Mouse (Mus musculus): ENCODE data around the gene Dennd2a.

Dennd2a gene

DNA sequence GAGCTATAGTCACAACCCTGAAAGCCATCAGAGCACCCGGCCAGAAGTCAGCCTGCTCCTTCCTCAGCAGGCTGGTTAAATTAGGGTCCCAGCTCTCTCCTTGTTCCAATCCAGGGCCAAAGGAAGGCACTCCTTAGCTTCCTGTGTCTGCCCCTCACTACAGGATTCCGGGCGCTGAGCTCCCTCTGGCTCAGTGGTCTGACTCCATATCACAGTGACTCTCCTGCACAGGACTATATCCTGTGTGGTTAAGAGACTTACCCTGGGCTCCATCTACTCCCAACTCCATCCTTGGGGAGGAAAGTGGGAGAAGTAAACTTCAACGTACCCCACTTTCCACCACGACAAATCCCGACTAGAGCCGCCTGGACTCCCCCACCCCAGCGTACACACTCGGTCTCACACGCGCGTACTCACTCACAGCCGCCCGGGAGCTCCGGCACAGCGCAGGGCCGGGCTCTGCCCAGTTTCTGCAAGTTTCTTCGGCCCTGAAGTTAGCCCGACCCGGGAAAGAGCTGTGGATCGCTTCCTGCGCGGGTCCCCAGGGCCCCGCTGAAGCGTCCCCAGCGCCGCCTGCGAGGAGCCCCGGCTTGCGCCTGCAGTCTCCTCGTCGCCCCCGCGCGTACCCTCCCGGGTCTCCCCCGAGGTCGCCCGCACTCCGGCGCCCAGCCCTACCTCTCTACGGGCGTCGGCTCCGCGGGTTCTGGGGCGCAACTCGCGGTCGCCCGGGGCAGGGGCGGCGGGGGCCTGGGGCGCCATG is 587 bp downstream of the Dennd2a start:
- DNase-seq (ENCODE audit: inconsistent age in 2 of 2, low spot score in 1 of 2) = peak; percentile 50 to 81

DNA sequence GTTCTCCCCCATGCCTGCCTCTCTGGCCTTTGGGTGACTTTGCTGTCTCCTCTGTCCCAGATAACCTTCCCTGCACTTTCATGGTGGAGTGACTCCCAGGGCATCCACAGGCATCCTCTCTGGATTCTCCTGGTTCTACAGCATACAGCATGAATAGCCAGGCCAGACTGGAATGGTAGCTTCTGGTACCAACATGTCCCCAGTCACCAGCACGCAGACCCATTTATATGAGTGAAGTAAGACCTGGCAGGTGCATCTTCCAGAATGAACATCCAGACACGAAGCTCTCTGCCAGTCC is 2.1 kb downstream of the Dennd2a start:
- DNase-seq (ENCODE audit: inconsistent age in 2 of 2, low spot score in 1 of 2) = no peak

DNA sequence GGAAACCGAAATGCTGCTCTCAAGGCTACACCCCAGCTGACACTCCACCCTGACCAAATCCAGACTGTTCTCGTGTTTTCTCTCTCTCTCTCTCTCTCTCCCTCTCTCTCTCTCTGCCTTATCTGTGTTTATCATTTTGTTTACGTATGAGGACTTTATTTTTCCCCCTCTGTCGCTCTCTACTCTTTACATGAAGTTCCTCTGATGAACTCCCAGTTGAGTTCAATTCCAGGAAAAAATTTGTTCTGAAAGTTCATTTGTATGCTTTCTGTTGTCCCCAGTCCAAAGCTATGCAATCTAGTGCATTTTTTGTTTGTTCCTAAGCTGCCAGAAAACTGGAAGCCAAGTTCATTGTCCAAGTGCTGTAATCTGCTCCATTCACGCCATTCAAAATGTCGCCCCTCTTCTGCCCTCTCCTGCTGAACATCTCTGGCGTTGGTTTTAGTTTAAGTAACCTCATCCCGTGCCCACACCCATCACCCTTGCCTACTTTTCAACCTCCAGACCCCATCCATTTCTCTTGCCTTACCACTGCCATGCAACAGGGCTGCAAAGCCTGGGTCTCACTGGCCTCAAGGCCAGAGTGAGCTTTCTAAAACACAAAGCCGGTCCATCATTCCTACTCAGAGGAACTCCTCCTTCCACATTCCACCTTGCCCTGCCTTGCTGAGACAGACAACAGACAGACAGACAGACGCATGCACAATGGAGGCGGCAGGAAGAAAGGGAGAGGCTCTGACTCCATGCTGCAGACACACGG is 2.6 kb downstream of the Dennd2a start:
- no peak for DNase-seq (ENCODE audit: inconsistent age in 2 of 2, low spot score in 1 of 2)

DNA sequence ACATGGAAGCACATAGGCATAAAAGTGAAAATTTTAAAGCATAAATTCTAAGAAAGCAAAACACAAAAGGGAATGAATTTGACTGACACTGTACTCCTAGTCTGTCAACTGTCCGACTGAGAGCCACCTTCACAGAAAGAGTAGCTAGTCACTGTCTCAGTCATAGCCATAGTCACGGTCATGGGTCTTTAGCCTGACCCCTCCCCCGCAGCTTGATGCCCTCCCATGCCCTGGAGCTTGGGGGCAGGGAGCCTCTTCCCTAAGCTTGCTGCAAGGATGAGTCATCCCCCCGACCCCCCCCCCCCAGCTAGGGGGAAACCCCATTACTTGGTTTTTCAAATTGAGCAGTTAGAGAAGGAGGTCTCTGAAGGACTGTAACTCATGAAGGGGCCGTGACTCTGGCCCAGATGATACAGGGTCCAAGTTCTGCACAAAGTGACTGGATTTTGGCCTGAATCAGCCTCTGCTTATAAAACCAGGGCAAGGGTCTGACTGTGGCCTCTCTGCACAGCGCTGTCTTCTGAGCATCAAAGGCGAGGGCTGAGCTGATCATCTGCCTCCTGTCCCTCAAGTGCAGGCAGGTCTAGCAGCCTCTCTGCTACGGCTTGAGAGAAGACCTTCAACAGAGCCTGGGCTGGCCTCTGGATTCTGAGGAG is 5.6 kb downstream of the Dennd2a start:
- peak; percentile 47 to 63 for DNase-seq (ENCODE audit: inconsistent age in 2 of 2, low spot score in 1 of 2)

DNA sequence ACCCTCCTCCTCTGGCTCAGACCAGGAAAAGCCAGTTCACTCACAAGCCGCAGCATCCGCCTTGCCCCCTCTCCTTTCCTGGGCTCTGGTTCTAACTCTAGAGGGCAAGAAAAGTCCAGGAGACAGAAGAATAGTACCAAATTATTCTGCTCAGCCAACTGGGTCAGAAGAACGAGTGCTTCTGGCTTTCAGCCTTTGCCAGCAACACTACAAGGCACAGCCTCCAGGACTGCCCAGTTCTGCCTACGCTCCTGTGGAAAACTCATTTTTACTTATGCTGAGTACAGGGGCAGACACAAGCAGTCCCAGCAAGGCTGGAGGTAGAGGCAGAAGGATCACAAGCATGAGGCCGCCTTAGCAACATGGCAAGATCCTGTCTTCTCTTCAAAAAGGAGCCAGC is 9.6 kb downstream of the Dennd2a start:
- no peak for DNase-seq (ENCODE audit: inconsistent age in 2 of 2, low spot score in 1 of 2)

DNA sequence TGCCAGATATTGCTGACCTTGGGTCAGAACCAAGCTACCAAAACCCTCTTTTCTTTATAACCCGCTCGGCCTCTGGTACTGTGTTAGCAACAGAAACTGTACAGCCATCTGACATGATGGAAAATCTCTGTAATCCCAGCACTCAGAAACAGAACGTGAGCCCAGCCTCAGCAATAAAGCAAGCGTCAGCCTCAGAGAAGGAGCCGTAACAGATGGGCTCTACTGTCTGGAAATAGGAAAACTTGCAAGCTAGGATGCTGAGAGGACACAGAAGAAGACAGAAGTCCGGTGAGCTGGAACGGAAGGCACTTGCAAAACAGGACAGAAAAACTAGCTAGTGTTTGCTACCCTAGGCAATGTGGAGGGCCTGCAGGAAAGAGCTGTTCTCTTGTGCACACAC is 12.2 kb downstream of the Dennd2a start:
- DNase-seq (ENCODE audit: inconsistent age in 2 of 2, low spot score in 1 of 2) = no peak

DNA sequence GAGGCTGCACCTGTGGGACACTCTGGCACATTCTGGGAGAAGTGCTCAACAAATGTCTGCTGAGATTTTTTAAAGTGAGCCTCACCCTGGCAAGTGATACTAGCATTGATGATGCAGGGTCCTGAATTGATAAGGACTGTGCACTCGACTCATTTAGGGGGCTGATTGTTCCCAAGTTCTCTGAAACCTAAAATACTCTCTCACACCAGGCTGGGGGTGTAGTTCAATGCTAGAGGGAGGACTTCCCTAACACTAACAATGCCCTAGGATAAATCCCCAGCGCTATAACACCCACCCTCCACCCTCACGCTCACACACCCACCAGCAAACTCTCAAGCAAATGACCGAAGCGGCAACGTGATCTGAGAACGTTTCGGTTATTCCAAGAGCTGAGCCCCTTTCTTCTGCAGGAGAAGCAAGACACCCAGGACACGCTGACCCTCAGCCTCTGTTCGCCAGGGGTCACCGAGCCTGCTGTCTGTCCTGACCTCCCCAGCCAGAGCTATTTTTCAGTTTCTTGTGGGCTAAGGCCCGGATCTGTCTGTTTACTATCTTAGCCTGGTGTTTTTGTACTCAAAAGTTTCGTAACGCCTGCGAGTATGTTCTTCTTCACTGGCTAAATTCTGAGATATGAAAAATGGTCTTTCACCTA is 13.8 kb downstream of the Dennd2a start:
- DNase-seq (ENCODE audit: inconsistent age in 2 of 2, low spot score in 1 of 2) = no peak

DNA sequence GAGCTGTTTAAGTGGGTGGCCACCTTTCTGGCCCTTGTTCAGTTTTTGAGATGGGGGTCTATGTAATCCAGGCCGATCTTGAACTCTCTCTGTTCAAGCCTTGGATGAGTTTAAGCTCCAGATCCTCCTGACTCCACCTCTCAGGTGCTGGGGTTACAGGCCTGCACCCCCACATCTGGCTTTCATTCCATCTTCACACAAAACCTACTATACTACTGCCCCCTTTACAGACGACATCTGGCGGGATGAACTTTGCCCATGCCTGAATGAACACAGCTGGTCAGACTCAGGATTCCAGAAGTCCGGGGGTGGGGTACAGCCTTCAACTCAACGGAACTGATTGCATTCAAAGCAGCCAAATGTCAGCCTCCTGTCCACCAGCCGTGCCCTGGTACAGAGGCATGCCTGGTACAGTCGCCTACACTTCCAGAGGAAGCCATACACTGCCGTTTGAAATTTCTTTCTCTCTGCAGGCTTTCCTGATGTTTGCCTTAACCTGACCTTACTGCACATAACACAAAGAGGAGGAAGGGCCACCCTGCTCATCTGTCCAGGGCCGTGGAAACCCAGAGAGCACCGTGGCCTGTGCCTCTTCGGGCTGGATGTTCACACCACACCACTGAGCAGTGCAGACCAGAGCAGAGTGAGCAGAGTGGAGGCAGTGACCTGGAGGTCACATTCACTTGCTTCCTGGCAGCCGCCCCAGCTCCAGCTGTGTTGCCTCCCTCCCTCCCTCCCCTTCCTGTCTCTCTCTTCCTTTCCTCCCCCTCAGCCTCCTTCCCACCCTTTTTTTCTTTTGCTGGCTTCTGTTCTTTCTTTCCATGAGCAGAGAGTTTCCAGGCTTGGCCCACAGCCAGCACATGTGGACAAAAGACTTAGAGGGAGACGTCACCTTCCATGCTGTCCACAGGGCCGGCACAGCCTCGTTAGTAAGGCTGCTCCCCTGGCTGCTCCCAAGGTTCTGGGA is 14.8 kb downstream of the Dennd2a start:
- peak; percentile 65 to 75 for DNase-seq (ENCODE audit: inconsistent age in 2 of 2, low spot score in 1 of 2)

DNA sequence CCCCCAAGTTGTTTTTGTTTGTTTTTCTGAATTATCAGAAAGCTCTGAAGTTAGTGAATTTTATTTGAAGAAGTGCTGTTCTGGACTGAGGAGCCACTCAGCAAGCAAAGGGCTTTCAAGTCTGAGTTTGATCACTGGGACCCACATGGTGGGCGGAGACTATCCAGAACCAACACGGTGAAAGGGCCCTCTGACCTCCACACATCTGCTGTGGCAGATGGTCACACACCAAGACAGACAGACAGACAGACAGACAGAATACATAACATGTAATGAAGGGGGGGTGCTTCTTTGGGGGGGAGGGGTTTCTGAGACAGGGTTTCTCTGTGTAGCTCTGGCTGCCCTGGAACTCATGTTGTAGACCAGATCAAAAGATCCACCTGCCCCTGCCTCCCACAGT is 17.1 kb downstream of the Dennd2a start:
- DNase-seq (ENCODE audit: inconsistent age in 2 of 2, low spot score in 1 of 2) = no peak

DNA sequence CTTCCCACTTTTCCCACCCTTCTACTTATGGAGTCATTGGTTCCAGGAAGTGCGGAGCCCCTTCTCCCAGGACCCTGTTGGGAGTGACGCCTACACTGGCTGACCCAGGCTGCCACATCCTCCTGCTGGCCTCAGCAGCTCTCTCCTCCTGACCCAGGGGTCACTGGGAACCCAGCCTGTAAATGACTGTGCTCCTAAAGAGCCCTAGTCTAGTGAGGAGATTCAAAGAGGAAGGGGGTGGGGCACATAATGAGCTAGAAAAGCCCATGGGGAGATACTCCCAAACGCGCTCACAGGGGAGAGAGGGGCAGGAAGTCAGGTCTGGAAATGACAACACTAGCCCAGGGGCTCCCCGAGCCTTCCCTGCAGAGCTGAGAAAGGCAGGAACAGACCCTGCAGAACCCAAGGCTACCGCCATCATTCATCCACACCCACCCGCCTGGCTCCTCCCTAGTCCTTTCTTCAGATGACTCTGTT is 17.9 kb downstream of the Dennd2a start:
- DNase-seq (ENCODE audit: inconsistent age in 2 of 2, low spot score in 1 of 2) = peak; percentile 45 to 59

DNA sequence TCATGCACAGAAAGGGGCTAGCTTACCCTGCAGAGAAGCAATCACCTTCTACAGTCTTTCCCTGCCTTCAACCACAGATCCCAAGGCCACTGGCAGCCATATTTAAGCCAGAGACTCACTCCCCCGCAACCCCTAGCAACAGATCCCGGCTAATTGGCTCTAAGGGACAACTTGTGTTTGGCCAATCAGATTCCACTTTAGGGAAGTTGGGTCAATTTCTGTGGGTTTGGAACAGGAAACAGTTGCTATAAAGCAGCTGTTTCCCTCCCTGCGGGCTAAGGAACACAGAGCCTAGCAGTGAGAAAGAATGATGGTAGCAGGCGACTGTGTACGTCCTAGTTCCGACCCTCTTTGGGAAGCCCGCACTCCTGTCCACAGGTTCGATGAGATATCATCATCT is 19.4 kb downstream of the Dennd2a start:
- no peak for DNase-seq (ENCODE audit: inconsistent age in 2 of 2, low spot score in 1 of 2)

DNA sequence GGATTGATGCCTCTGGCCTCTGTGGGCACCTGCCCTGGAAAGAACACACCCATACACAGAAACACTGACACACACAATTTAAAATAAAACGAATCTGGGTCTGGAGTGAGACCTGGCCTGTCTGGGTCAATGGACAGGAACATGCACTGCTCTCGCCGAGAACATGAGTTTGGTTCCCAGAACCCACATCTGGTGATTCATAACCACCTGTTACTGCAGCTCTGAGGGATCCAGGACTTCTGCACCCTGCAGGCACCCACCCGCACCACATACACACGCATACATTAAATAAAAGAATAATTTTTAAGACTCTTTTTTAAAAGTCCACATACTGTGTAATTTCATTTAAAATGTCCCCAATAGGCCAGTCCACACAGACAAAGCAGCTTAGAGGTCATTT is 20.4 kb downstream of the Dennd2a start:
- DNase-seq (ENCODE audit: inconsistent age in 2 of 2, low spot score in 1 of 2) = no peak

DNA sequence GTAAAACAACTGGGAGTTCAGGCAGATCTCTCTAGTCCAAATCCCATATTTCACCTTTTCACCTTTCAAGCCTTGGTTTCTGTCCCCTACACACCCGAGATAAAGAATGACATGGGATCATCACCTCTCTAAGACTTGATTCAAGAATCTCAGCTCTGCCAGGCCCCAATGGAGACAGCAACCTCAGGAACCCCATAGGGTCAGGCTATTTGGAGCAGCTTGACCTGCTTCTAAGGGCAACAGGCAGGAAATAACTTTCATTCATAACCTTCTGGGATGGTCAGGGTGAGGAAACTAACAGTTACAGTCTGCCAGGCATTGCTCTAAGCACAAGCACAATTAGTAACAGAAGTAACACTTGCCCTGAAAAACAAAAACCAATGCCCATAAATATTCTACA is 21.0 kb downstream of the Dennd2a start:
- DNase-seq (ENCODE audit: inconsistent age in 2 of 2, low spot score in 1 of 2) = no peak

DNA sequence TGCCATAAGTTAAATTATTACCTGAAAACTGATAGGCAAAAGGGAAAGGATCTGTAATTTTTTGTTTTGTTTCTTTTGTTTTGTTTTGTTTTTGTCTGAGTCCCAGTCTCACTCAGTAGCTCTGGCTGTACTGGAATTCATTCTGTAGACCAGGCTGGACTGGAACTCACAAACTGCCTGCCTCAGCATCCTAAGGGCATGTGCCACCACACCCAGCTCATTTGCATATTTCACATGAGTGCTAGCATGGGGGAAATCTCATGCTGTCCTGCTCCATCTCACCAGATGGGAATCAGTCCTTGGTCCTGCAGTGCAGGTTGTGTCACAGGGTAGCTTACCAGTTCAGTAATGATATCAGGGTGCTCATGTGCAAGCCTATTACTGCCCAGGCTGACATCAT is 22.7 kb downstream of the Dennd2a start:
- DNase-seq (ENCODE audit: inconsistent age in 2 of 2, low spot score in 1 of 2) = no peak

DNA sequence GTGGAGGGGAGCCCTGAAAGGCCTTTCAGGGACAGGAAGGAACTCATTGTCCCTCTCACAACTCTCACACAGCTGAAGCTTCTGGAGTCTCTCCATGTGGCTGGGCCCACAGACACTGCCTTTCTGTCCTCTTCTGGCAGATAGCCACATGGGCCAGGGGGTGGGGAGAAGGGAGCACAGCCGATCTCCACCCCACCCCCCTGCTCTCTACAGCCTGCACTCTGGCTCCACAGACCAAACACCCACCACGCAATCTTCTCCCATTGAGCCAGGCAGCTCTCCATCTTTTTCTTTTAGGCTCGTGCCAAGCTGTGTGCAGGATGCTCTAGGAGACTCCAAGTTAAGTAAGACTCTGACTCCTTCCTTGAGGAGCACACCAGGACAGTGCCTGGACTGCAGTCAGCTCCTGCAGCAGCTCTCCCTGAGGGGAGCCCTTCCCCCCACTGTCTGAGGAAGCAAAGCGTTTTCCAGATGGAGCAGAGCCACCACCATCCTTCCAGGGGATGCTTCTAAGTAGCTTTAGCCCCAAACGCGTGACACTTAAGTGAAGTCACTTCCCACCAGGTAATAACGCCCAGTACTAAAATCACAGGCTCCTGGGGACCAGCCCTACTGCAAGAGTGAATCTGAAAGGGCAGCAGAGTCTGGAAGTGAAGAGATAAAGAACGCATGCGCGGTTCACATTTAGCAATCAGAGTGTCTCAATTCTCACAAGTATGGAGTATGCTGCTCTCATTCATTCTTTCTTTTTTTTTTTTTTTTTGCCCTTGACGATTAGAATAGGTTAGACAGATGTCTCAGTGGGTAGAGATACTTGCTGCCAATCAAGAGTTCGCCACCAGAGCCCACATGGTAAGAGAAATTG is 28.8 kb downstream of the Dennd2a start:
- peak in 1 of 2 experiments; percentile 37 for DNase-seq (ENCODE audit: inconsistent age in 2 of 2, low spot score in 1 of 2)

DNA sequence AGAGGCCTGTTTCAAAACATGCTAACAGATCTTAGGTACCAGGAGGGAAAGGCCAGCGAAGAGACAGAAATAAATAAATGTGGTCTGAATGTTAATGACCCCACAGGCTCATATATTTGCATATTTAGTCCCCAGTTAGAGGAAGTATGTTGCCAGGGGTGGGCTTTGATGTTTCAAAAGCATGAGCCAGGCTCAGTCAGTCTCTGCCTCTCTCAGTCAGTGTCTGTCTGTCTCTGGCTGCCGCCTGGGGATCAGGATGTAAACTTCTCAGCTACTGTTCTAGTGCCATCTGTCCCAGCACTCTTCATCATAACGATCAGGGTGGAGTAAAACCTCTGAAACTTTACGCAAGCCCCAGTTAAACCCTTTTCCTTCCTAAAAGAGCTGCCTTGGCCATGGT is 29.9 kb downstream of the Dennd2a start:
- DNase-seq (ENCODE audit: inconsistent age in 2 of 2, low spot score in 1 of 2) = no peak

DNA sequence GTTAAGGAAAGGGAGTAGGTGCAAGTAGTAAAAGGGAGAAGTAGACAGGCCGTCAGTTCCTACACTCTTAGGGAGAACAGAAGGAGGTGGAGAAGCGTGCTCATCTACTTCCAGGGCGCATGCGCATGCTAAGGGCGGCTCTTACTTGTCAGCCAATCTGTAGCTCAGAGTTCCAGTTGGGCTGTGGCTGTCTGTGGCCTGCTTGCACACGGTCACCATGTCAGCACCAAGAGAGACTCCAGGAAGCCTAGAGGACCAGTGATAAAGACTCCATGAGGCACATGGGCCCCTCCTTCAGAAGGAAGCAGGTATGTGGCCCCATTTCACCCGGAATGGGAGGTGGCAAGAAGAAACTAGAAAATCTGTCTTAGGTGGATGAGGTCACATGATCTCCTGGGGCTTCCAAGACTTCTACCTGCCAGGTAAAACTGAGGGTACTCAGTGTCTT is 30.3 kb downstream of the Dennd2a start:
- DNase-seq (ENCODE audit: inconsistent age in 2 of 2, low spot score in 1 of 2) = no peak

DNA sequence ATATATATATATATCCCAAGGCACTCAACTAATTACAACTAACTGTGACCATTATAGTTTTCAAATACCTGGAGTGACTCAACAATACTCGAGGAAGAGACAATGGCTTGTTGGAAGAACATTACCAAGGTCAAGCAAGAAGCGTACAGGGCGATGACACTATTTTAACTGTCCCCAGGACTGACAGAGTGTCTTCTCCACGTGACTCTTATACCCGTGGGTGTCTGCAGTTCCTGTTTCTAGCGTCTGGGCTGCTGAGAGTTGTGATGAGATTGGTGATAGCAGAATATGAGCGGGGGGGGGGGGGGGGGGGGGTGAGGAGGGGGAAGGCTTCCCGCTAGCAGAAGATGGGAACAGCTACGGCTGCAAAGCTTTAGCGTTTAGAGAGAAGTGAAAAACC is 30.9 kb downstream of the Dennd2a start:
- DNase-seq (ENCODE audit: inconsistent age in 2 of 2, low spot score in 1 of 2) = no peak

DNA sequence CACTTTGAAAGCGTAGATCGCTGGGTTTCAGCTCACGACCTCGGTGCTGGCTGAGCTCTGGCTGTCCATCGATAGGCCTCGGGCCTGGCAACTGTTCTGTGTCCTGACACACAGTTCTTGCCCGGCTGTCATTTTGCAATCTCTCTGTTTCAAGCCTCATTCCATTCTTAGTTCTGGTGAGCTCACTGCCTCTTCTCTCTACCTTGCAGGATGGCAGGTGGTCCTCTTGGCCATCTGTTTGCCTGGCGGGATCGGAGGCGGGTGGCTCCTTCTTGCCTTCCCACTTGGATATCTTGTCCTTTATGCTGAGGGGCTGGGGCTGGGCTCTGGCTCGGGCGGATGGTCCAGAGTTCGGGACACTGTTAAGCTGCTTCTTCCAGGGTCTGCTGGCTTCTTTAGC is 34.5 kb downstream of the Dennd2a start:
- no peak for DNase-seq (ENCODE audit: inconsistent age in 2 of 2, low spot score in 1 of 2)
